Mouse (Mus musculus) bone marrow, adult 2 months (tissue): ENCODE measurements around the gene Mrpl4.

Experiments used
- CTCF ChIP-seq: fragments of 200-500 bp; IDR thresholded peaks from 2 replicates; pipeline ENCODE4 v1.5.1; 2011; ENCODE audit warnings: low read length, control low read depth; ENCODE audit not compliant: control insufficient read depth, insufficient read depth
- POLR2A ChIP-seq: fragments of 200-500 bp; IDR thresholded peaks from 2 replicates; pipeline ENCODE4 v1.6.1; 2011; ENCODE audit warnings: low read depth, mild to moderate bottlenecking, control low read depth, low read length, borderline replicate concordance; ENCODE audit not compliant: control insufficient read depth

- no peak for TF ChIP-seq POLR2A
- TF ChIP-seq CTCF: no peak
These were observed 7.8 kb downstream of the Mrpl4 start for GRCm38 (mm10) chr9:21010362-21010761.
